Mouse (Mus musculus) kidney, embryonic 14.5 days (tissue): ENCODE measurements at regions not wholly inside any gene's neighbourhood (a gene's known extent, or its start where the extent isn't known, plus 50 kb on each side); places are given as distances from the start of the nearest gene placed in this dataset.

Experiments used
- ATAC-seq: fragments of 200-750 bp; cut with Nextera tagmentation; 2 replicates; pipeline ENCODE4 v1.8.0; 2017; ENCODE audit warnings: moderate number of reproducible peaks, mild to moderate bottlenecking, moderate TSS enrichment, moderate library complexity; ENCODE audit not compliant: low FRiP score, low TSS enrichment
- H3K27ac ChIP-seq: fragments of 300-500 bp; sonication (generic); 2 replicates; pipeline ENCODE4 v1.5.1; 2014; ENCODE audit warnings: low read depth, mild to moderate bottlenecking, low read length, moderate library complexity, mixed read lengths
- H3K27me3 ChIP-seq: fragments of 300-500 bp; sonication (generic); 2 replicates; pipeline ENCODE4 v1.6.1; 2014; ENCODE audit warnings: mild to moderate bottlenecking, low read length; ENCODE audit not compliant: control insufficient read depth, insufficient read depth
- H3K36me3 ChIP-seq: fragments of 300-500 bp; sonication (generic); 2 replicates; pipeline ENCODE4 v1.6.1; 2014; ENCODE audit warnings: low read length, mixed read lengths; ENCODE audit not compliant: control insufficient read depth, insufficient read depth
- H3K4me1 ChIP-seq: fragments of 300-500 bp; sonication (generic); 2 replicates; pipeline ENCODE4 v1.6.1; 2014; ENCODE audit warnings: low read length, mixed read lengths; ENCODE audit not compliant: control insufficient read depth, insufficient read depth
- H3K4me2 ChIP-seq: fragments of 300-500 bp; sonication (generic); replicated peaks from 2 replicates; pipeline ENCODE4 v1.6.1; 2014; ENCODE audit warnings: low read depth, mild to moderate bottlenecking, low read length
- H3K4me3 ChIP-seq: fragments of 300-500 bp; sonication (generic); 2 replicates; pipeline ENCODE4 v1.5.1; 2014; ENCODE audit warnings: mild to moderate bottlenecking, low read length
- H3K9ac ChIP-seq: fragments of 300-500 bp; sonication (generic); 2 replicates; pipeline ENCODE4 v1.6.1; 2014; ENCODE audit warnings: low read depth, mild to moderate bottlenecking, low read length, moderate library complexity
- H3K9me3 ChIP-seq: fragments of 300-500 bp; sonication (generic); 2 replicates; pipeline ENCODE4 v1.6.1; 2016; ENCODE audit warnings: low read length; ENCODE audit not compliant: control insufficient read depth
- WGBS: fragments of 180-500 bp; shearing (Covaris S2); extraction: QIAGEN DNeasy Blood & Tissue Kit; methylation state at CpG from one replicate; pipeline ENCODE4 v1.1.7; 2014; 5-methylcytosine and 5-hydroxymethylcytosine counted together

- no peak overlapping the region for H3K27ac ChIP-seq
- WGBS: 89% methylated on average over 2 of the region's 2 CpGs
- H3K9ac ChIP-seq: no peak overlapping the region
- H3K4me2 ChIP-seq: no peak overlapping the region
- H3K36me3 ChIP-seq: no peaks in the 10 kb centered on the region
- H3K4me1 ChIP-seq: no peaks in the 10 kb centered on the region
- H3K27me3 ChIP-seq: no peaks in the 10 kb centered on the region
- no peak overlapping the region for H3K4me3 ChIP-seq
- no peak for ATAC-seq
- H3K9me3 ChIP-seq: no peaks in the 10 kb centered on the region
Measured at GRCm38 (mm10) chr8:113250264-113250663, 385.1 kb upstream of the Mon1b start.

GRCm38 (mm10) chr8:113254076-113254475, 381.3 kb upstream of the Mon1b start:
- Histone ChIP-seq H3K4me1 (no peaks in the 10 kb centered on the region), H3K4me3 (no peak overlapping the region), H3K27me3 (no peaks in the 10 kb centered on the region), H3K27ac (no peak overlapping the region), H3K4me2 (no peak overlapping the region), H3K36me3 (no peaks in the 10 kb centered on the region), H3K9me3 (no peaks in the 10 kb centered on the region), H3K9ac (no peak overlapping the region)
- WGBS: 70% methylated on average over 5 of the region's 5 CpGs
- ATAC-seq: no peak

- no peak for ATAC-seq
- Histone ChIP-seq H3K27ac (no peak overlapping the region), H3K36me3 (no peaks in the 10 kb centered on the region), H3K9me3 (no peaks in the 10 kb centered on the region), H3K4me1 (no peaks in the 10 kb centered on the region), H3K4me3 (no peak overlapping the region), H3K4me2 (no peak overlapping the region), H3K9ac (no peak overlapping the region), H3K27me3 (no peaks in the 10 kb centered on the region)
- WGBS: 91% methylated on average over 1 of the region's 1 CpGs
Measured at GRCm38 (mm10) chr8:113259477-113259876, 375.9 kb upstream of the Mon1b start.

- Histone ChIP-seq H3K4me2 (no peak overlapping the region), H3K36me3 (no peaks in the 10 kb centered on the region), H3K4me3 (no peak overlapping the region), H3K9ac (no peak overlapping the region), H3K27ac (no peak overlapping the region), H3K9me3 (no peaks in the 10 kb centered on the region), H3K27me3 (no peaks in the 10 kb centered on the region), H3K4me1 (no peaks in the 10 kb centered on the region)
- ATAC-seq: no peak
- WGBS: 83% methylated on average over 3 of the region's 3 CpGs
Measured at GRCm38 (mm10) chr8:113263296-113263695, 372.1 kb upstream of the Mon1b start.

GRCm38 (mm10) chr8:113271262-113271661, 364.1 kb upstream of the Mon1b start:
- 48% methylated on average over 4 of the region's 4 CpGs for whole genome bisulfite sequencing
- Histone ChIP-seq H3K9ac (no peak overlapping the region), H3K36me3 (no peaks in the 10 kb centered on the region), H3K27me3 (no peaks in the 10 kb centered on the region), H3K9me3 (no peaks in the 10 kb centered on the region), H3K4me1 (no peaks in the 10 kb centered on the region), H3K4me2 (no peak overlapping the region), H3K4me3 (no peak overlapping the region), H3K27ac (no peak overlapping the region)
- peak; percentile 91 for ATAC-seq

GRCm38 (mm10) chr8:113300273-113300843, 335.0 kb upstream of the Mon1b start:
- no peak overlapping the region for H3K27ac ChIP-seq
- H3K36me3 ChIP-seq: no peaks in the 10 kb centered on the region
- H3K4me2 ChIP-seq: no peak overlapping the region
- H3K9ac ChIP-seq: no peak overlapping the region
- H3K4me3 ChIP-seq: no peak overlapping the region
- WGBS: 94% methylated on average over 4 of the region's 4 CpGs
- H3K27me3 ChIP-seq: no peaks in the 10 kb centered on the region
- H3K9me3 ChIP-seq: no peaks in the 10 kb centered on the region
- no peaks in the 10 kb centered on the region for H3K4me1 ChIP-seq
- ATAC-seq: no peak

GRCm38 (mm10) chr8:113303426-113303825, 332.0 kb upstream of the Mon1b start:
- Histone ChIP-seq H3K4me3 (no peak overlapping the region), H3K36me3 (no peaks in the 10 kb centered on the region), H3K9ac (no peak overlapping the region), H3K27ac (no peak overlapping the region), H3K4me2 (no peak overlapping the region), H3K27me3 (no peaks in the 10 kb centered on the region), H3K9me3 (no peaks in the 10 kb centered on the region), H3K4me1 (no peaks in the 10 kb centered on the region)
- 92% methylated on average over 8 of the region's 8 CpGs for WGBS
- ATAC-seq: no peak

GRCm38 (mm10) chr8:113317169-113317568, 318.2 kb upstream of the Mon1b start:
- Histone ChIP-seq H3K4me1 (no peaks in the 10 kb centered on the region), H3K4me2 (no peak overlapping the region), H3K36me3 (no peaks in the 10 kb centered on the region), H3K9ac (no peak overlapping the region), H3K27ac (no peak overlapping the region), H3K4me3 (no peak overlapping the region), H3K27me3 (no peaks in the 10 kb centered on the region), H3K9me3 (no peaks in the 10 kb centered on the region)
- ATAC-seq: no peak
- WGBS: 56% methylated on average over 3 of the region's 3 CpGs

- H3K27ac ChIP-seq: no peak overlapping the region
- no peak overlapping the region for H3K4me3 ChIP-seq
- H3K9ac ChIP-seq: no peak overlapping the region
- no peaks in the 10 kb centered on the region for H3K4me1 ChIP-seq
- H3K36me3 ChIP-seq: no peaks in the 10 kb centered on the region
- H3K4me2 ChIP-seq: no peak overlapping the region
- WGBS: 68% methylated on average over 6 of the region's 6 CpGs
- no peaks in the 10 kb centered on the region for H3K27me3 ChIP-seq
- ATAC-seq: no peak
- H3K9me3 ChIP-seq: no peaks in the 10 kb centered on the region
Measured at GRCm38 (mm10) chr8:113331576-113331975, 303.8 kb upstream of the Mon1b start.
